Mouse (Mus musculus) naive thymus-derived CD4-positive, alpha-beta T cell, adult 5 months (primary cell): ENCODE measurements around the gene Zbed3. TPM values are rescaled to one million over a fixed set of nuclear protein-coding genes. Genes with fewer than 3 reads are reported as not detected.

Experiments used
- polyA plus RNA-seq: library from polyadenylated mRNA; unstranded; fragments of 100-300 nt; shearing (Covaris generic); gene quantifications from one replicate; pipeline ENCODE4 v1.2.1, GENCODE M21; 2017

Zbed3 gene
- 2.2 TPM for polyA plus RNA-seq

DNA sequence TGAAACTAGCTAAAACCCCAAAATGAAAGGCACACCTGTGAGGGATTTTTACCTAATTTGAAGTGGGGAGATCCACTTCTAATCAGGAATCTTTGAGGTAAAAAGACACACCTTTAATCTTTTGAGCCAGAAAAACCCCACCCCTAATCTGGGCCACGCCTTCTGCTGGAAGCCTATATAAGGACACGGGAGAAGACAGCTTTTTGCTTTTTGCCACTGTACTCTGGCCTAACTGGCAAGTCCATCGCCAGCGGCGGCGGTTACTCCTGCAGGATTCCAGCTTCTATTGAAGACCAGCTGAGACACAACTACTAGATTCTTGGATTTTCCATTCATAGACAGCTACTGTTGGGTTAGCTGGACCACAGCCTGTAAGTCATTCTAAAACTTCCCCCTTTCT lies at the start of gene Zbed3:
TSS of gene Zbed3 (plus strand) at position 213 of the 400 bp plus-strand sequence.

GRCm38 (mm10) chr13:95374701-95375553 lies 51.5 kb downstream of the Zbed3 start, which contains the start of gene Aggf1:
Aggf1 (minus strand) TSS chr13:95375352.

Other genes starting within 250 kb of the Zbed3 start
- gene Pde8b, start 73.3 kb upstream of the Zbed3 start, polyA plus RNA-seq: 0.20 TPM
- gene Aggf1, start 51.7 kb downstream of the Zbed3 start, polyA plus RNA-seq: 45.2 TPM
- not detected for gene Crhbp, start 121.3 kb downstream of the Zbed3 start, polyA plus RNA-seq
- gene S100z, start 155.1 kb downstream of the Zbed3 start, polyA plus RNA-seq: not detected
- gene F2rl1, start 201.6 kb downstream of the Zbed3 start, polyA plus RNA-seq: 24.8 TPM